Mouse (Mus musculus) kidney, postnatal 0 days (tissue): ENCODE data around the gene Tesk2. TPM values are rescaled to one million over a fixed set of nuclear protein-coding genes. Genes with fewer than 3 reads are reported as not detected.

Experiments
- ATAC-seq: fragments of 200-750 bp; cut with Nextera tagmentation; replicated peaks from 2 replicates; pipeline ENCODE4 v1.8.0; 2017; ENCODE audit warnings: low read depth, moderate number of reproducible peaks, moderate TSS enrichment, moderate library complexity; ENCODE audit not compliant: low FRiP score
- DNase-seq: peaks from one replicate; pipeline ENCODE4 v3.0.0-alpha.2; 2016; ENCODE audit warnings: low spot score
- H3K27ac ChIP-seq: fragments of 300-500 bp; sonication (generic); 2 replicates; pipeline ENCODE4 v1.5.1; 2014; ENCODE audit warnings: mild to moderate bottlenecking
- H3K27me3 ChIP-seq: fragments of 300-500 bp; sonication (generic); 2 replicates; pipeline ENCODE4 v1.6.1; 2014; ENCODE audit warnings: low read length, mixed read lengths; ENCODE audit not compliant: insufficient read depth
- H3K36me3 ChIP-seq: fragments of 300-500 bp; sonication (generic); 2 replicates; pipeline ENCODE4 v1.6.1; 2014; ENCODE audit warnings: low read length, mixed read lengths; ENCODE audit not compliant: insufficient read depth
- H3K4me1 ChIP-seq: fragments of 300-500 bp; sonication (generic); replicated peaks from 2 replicates; pipeline ENCODE4 v1.6.1; 2014; ENCODE audit warnings: antibody characterized with exemption, low read length, mixed read lengths; ENCODE audit not compliant: insufficient read depth
- H3K4me2 ChIP-seq: fragments of 300-500 bp; sonication (generic); 2 replicates; pipeline ENCODE4 v1.6.1; 2014; ENCODE audit warnings: mild to moderate bottlenecking, low read length, moderate library complexity, mixed read lengths
- H3K4me3 ChIP-seq: fragments of 300-500 bp; sonication (generic); replicated peaks from 2 replicates; pipeline ENCODE4 v1.5.1; 2014; ENCODE audit warnings: low read depth, low read length
- H3K9ac ChIP-seq: fragments of 300-500 bp; sonication (generic); 2 replicates; pipeline ENCODE4 v1.6.1; 2014; ENCODE audit warnings: low read depth, low read length
- H3K9me3 ChIP-seq: fragments of 300-500 bp; sonication (generic); replicated peaks from 2 replicates; pipeline ENCODE4 v1.6.1; 2016; ENCODE audit warnings: low read length, inconsistent platforms, mixed read lengths
- CTCF ChIP-seq: IDR thresholded peaks from 2 replicates; pipeline ENCODE4 v1.5.1; 2016; ENCODE audit warnings: antibody characterized with exemption, low read depth, mild to moderate bottlenecking, moderate library complexity
- WGBS: fragments of 180-500 bp; shearing (Covaris S2); extraction: QIAGEN DNeasy Blood & Tissue Kit; methylation state at CpG from one replicate; pipeline ENCODE4 v1.1.7; 2014; 5-methylcytosine and 5-hydroxymethylcytosine counted together
- polyA plus RNA-seq: library from polyadenylated mRNA; unstranded; fragments of >200 nt; fragmentation: Nextera tagmentation; extraction: Ambion mirVana; gene quantifications from 2 replicates; pipeline ENCODE4 v1.2.1, GENCODE M21; 2015

Gene Tesk2
- polyA plus RNA-seq, 1 experiment from 2014 or later = 8.0 TPM

DNA sequence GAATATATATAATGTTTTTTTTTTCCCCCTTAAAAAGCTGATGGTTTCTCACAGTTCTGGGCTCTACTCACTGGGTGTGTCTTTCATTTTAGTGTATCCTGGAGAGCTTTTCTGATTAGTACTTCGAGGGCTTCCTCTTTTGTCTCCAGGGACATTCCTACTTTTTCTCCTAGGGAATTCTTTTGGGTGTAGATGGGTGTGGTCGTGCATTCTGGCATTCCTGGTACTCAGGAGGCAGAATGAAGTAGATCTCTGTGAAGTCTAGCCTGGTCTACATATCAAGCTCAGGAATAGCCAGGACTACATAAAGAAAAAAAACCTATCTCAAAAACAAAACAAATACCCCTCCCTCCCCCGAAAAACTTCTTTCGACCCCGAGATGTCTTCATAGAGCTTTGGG lies 4.7 kb downstream of the Tesk2 start:
- WGBS = 85% methylated on average over 5 of the region's 5 CpGs
- DNase-seq = no peak
- no peak overlapping the region for H3K27ac ChIP-seq

DNA sequence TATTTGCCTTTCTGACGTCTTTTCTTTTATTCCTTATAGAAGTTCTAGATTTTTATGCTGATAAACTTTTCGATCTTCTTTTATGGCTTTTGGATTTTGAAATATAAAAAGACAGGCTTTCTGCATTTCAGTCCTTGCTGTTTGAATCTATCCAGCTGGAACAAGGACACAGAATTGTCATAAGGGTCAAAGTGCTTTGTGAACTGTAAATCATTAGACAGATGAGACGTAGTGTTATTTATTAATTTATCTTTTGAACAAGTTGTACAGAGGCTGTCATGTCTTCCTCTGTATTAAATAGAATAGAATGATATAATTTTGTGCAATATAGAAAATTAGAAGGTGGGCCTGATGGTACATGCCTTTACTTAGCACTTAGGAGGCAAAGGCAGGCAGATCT lies 6.7 kb downstream of the Tesk2 start:
- Histone ChIP-seq H3K4me1 (0 out of 2 replicates have a peak, but pooled peaks cover 2% of the 10 kb centered on the region), H3K4me2 (no peak overlapping the region), H3K4me3 (no peak overlapping the region), H3K36me3 (no peaks in the 10 kb centered on the region), H3K9me3 (no peaks in the 10 kb centered on the region), H3K9ac (no peak overlapping the region), H3K27ac (no peak overlapping the region), H3K27me3 (no peaks in the 10 kb centered on the region)
- no peak for TF ChIP-seq CTCF
- ATAC-seq (no peak), DNase-seq (no peak)
- 62% methylated on average over 3 of the region's 3 CpGs for WGBS

More for the DNA sequence above, 4.7 kb downstream of the Tesk2 start:
- no peak overlapping the region for H3K9ac ChIP-seq
- H3K4me2 ChIP-seq = no peak overlapping the region
- no peak overlapping the region for H3K4me3 ChIP-seq
- H3K4me1 ChIP-seq = 0 out of 2 replicates have a peak, but pooled peaks cover 3% of the 10 kb centered on the region
- no peaks in the 10 kb centered on the region for H3K27me3 ChIP-seq
- ATAC-seq = no peak
- H3K9me3 ChIP-seq = no peaks in the 10 kb centered on the region
- no peak for TF ChIP-seq CTCF
- H3K36me3 ChIP-seq = no peaks in the 10 kb centered on the region

DNA sequence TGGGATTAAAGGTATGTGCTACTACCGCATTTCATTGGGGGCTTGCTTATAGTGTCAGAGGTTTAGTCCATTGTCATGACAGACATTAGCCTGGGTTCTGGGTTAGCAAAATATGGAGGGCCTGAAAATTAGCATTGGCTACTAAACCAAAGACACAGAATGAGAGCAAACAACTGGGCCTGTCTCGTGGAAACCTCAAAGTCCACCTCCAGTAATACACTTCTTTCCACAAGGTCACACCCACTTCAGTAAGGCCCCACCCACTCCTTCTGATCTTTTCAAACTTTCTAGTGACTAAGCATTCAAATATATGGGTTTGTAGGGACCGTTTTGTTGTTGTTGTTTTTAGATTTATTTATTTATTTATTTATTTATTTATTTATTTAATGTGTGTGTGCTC lies 8.8 kb downstream of the Tesk2 start:
- DNase-seq (no peak), ATAC-seq (no peak)
- no peak for TF ChIP-seq CTCF
- H3K36me3 ChIP-seq = no peaks in the 10 kb centered on the region
- H3K27ac ChIP-seq = no peak overlapping the region
- no peaks in the 10 kb centered on the region for H3K9me3 ChIP-seq
- no peak overlapping the region for H3K4me2 ChIP-seq
- WGBS = 92% methylated on average over 3 of the region's 3 CpGs
- no peaks in the 10 kb centered on the region for H3K4me1 ChIP-seq
- no peak overlapping the region for H3K4me3 ChIP-seq
- H3K27me3 ChIP-seq = no peaks in the 10 kb centered on the region
- H3K9ac ChIP-seq = no peak overlapping the region

DNA sequence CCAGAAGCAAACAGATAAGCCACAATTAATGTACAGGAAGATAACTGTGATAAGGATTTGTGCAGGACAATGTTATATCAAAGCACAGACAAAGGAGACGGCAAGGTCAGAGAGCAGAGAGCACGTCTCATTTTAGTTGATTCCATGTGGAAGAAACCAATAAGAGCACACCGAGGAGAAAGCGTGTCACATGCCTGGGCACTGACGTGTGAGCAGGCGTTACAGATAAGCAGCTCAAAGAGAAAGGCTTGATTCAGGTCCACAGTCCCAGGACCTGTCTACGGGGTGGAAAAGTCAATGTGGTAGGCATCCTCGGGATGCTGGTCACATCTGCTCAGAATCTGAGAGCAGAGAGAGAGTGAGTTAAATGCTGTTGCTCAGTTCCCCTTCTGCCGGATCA lies 10.3 kb downstream of the Tesk2 start:
- H3K4me2 ChIP-seq = no peak overlapping the region

DNA sequence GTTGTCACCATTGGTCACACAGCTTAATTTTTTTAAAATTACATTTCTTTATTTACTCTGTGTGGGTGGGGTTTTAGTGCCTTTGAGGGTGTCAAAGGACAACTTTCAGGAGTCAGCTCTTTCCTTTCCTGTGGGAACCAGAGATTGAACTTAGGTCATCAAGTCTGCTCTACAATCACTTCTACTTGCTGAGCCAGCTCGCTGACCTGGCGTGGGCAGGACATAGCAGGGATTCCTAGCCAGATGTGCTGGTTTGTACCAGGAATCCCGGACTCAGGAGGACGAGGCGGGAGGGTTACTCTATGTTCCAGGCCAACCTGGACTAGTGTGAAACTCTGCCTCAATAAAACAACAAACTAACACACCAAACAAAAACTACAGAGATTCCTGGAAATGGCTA lies 11.6 kb downstream of the Tesk2 start:
- ATAC-seq (no peak), DNase-seq (no peak)
- no peak overlapping the region for H3K9ac ChIP-seq
- 69% methylated on average over 5 of the region's 5 CpGs for WGBS
- H3K4me1 ChIP-seq = no peaks in the 10 kb centered on the region
- no peak for TF ChIP-seq CTCF
- no peak overlapping the region for H3K4me2 ChIP-seq
- no peaks in the 10 kb centered on the region for H3K27me3 ChIP-seq
- no peaks in the 10 kb centered on the region for H3K36me3 ChIP-seq
- H3K27ac ChIP-seq = no peak overlapping the region
- H3K4me3 ChIP-seq = no peak overlapping the region
- no peaks in the 10 kb centered on the region for H3K9me3 ChIP-seq

More for the DNA sequence above, 10.3 kb downstream of the Tesk2 start:
- no peak overlapping the region for H3K4me3 ChIP-seq
- H3K27me3 ChIP-seq = no peaks in the 10 kb centered on the region
- no peaks in the 10 kb centered on the region for H3K4me1 ChIP-seq
- ATAC-seq (no peak), DNase-seq (no peak)
- H3K9ac ChIP-seq = no peak overlapping the region
- no peaks in the 10 kb centered on the region for H3K9me3 ChIP-seq
- no peak for TF ChIP-seq CTCF
- WGBS = 82% methylated on average over 9 of the region's 9 CpGs
- H3K27ac ChIP-seq = no peak overlapping the region
- no peaks in the 10 kb centered on the region for H3K36me3 ChIP-seq

DNA sequence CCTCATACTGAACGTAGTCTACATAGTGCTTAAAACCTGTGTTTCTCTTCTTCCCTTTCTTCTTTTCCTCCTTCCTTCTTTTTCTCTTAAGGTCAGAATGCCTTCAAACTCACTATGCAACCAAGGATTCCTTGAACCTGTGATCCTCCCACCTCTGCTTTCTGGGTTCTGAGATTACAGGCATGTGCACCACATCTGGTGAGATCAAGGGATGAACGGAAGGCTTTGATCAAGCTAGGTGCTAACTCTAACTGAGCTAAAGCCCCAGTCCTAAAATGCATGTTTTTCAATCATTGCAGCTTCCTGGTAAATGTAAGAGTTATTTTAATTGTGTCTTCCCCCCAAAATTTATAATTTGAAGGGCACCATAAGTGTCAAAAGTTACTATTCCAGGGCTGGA lies 14.2 kb downstream of the Tesk2 start:
- no peak overlapping the region for H3K27ac ChIP-seq
- no peaks in the 10 kb centered on the region for H3K9me3 ChIP-seq
- no peak for ATAC-seq
- no peak for TF ChIP-seq CTCF
- no peak overlapping the region for H3K9ac ChIP-seq
- H3K4me3 ChIP-seq = no peak overlapping the region
- H3K27me3 ChIP-seq = no peaks in the 10 kb centered on the region
- H3K36me3 ChIP-seq = no peaks in the 10 kb centered on the region
- WGBS = 83% methylated on average over 2 of the region's 2 CpGs
- DNase-seq = no peak
- no peak overlapping the region for H3K4me2 ChIP-seq
- H3K4me1 ChIP-seq = no peaks in the 10 kb centered on the region

GRCm38 (mm10) chr4:116738972-116739751 lies 18.4 kb downstream of the Tesk2 start:
- no peak for DNase-seq
- no peak for TF ChIP-seq CTCF
- H3K27ac ChIP-seq = no peak overlapping the region
- H3K4me1 ChIP-seq = no peaks in the 10 kb centered on the region
- no peaks in the 10 kb centered on the region for H3K9me3 ChIP-seq
- no peaks in the 10 kb centered on the region for H3K36me3 ChIP-seq
- H3K9ac ChIP-seq = no peak overlapping the region
- no peak overlapping the region for H3K4me3 ChIP-seq
- WGBS = 66% methylated on average over 9 of the region's 9 CpGs
- H3K27me3 ChIP-seq = no peaks in the 10 kb centered on the region
- H3K4me2 ChIP-seq = no peak overlapping the region
- ATAC-seq = no peak
